Mouse (Mus musculus) naive thymus-derived CD4-positive, alpha-beta T cell, adult 2 months (primary cell): ENCODE measurements around the gene Mapkap1.
"Not testable (repeated sequence)": the region's sequence is repeated elsewhere in the genome, so short reads cannot be mapped to it uniquely, and the experiment has no call there.

Experiments used
- DNase-seq: peaks from one replicate; pipeline ENCODE4 v3.0.0-alpha.2; 2011; ENCODE audit warnings: low read depth

The Mapkap1 gene

DNA sequence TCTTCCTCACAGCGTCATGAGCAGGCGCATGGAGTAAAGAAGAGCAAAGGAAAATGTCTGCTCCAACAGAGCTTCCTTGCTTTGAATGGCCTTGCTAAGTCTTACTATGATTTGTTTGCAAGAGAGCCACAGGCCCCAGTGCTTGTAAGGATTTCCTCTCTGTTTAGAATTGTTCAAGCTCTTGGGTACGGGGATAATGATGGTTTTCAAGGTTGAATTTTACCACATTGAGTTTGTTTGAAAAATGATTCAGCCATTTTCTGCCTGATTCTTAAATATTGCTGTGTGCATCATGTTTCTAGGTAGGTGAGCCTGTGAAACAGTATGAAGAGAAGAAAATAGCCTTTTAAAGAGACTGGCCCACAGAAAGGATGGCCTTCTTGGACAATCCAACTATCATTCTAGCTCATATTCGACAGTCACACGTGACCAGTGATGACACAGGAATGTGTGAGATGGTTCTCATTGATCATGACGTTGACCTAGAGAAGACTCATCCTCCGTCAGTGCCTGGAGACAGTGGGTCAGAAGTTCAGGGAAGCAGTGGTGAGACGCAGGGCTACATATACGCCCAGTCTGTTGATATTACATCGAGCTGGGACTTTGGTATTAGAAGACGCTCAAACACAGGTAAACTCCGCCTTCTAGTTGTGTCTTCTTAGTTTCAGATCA lies 25.3 kb downstream of the Mapkap1 start:
- no peak for DNase-seq

DNA sequence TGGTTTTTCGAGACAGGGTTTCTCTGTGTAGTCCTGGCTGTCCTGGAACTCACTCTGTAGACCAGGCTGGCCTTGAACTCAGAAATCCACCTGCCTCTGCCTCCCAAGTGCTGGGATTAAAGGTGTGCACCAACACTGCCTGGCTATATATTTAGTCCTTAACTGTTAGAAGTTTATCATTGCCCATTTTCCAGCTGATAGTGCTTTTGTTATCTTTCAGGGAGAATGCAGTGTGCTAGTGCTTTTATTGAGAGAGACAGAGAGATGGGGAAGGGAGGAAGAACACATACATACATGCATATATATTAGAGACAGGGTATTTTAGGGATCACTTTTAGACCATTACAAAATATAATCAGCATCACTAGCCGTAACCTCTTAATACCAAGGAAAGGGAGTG lies 26.3 kb downstream of the Mapkap1 start:
- not testable (repeated sequence) for DNase-seq

DNA sequence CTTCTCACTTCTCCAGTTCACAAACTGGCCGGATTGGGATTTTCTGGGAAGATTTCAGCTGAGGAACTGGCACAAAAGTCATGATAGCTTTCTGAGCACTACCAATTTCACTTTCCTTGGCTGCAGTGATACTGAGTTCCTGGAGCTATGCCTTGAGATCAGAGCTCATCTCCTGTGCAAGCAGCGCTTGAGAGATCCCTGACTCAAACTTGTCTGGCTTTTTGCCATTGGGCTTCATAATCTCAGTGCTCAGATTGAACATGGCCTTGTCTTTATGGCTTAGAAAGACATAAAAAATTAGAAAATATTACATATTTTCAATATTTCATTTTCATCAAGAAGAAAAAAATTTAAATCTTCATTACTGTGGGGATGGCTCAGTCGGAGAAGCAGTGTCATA lies 29.8 kb downstream of the Mapkap1 start:
- DNase-seq: no peak

DNA sequence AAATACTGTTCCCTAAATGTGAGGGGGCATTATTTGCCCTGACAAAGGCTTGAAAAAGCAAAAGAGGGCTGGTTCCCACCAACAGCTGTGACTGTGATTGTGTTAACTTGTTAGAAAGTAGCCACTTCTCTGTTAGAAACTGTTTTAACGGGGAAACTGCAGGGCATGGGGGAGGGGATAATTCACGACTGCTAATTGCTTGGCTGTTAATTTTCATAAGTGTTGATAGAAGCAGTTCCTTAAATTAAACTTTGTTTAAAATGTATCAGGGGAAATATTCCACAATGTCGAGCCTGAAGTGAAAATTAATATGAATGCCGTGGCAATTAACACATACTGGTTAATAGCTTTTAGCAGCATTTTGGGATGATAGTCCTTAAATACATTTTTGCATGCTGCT lies 42.2 kb downstream of the Mapkap1 start:
- DNase-seq: no peak

DNA sequence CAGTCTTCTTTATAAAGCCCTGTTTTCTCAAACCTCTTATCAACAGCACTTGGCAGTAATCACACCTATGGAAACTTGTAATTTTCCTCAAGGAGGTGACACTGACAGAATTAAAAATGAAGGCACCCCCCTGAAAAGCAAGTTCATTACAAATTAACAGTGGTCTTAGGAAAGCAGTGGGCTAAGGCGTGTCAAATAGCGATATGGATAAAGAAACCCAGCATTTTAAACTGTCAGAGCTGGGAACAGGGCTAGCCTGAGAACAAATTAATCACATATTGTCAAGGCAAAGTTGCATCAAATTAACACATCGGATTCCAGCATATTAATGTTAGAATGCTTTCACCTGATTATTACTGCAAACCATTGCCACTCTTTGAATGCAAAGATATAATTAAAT lies 55.9 kb downstream of the Mapkap1 start:
- DNase-seq: no peak

DNA sequence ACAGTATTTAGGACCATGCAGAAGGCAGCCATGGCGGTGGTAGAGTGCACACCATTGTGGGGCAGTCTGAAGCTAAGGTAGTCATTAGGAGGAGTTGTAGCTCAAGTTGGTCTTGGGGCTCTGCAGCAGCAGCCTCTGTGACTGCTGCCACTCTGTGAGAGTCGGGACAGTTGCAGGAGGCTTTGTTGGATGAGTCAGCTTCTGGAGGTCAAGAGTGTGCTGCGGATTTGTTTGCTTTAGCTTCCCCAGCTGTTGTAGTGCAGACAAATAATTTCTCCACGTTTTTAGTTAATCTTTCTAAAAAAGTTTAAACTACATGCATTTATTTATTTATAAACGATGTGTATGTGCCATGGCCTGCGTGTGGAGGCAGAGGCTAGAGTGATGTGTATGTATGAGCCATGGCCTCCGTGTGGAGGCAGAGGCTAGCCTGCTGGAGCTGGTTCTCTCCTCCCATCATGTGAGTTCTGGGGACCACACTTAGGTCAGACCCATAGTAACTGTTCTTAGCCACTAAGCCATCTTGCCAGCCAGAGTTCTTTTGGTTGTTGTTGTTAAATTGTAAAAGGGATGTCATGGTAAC lies 62.1 kb downstream of the Mapkap1 start:
- DNase-seq: no peak

DNA sequence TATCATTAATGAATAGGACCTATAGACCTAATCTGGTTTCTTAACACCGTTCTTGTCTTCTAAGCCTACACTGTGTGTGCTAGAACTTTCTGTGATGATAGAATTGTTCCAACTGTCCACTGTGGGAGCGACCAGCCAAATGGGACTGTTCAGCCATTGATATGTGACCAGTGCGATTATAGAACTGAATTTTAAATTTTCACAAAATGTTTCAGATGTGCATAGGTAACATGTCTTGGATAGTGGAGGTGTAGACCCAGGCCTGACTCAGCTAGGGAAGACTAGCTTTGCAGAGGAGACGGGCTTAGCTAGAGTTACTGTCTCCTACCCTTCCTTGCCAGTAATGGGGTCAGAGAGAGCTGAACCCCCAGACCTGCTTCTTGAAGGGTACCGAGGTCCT lies 62.8 kb downstream of the Mapkap1 start:
- DNase-seq: no peak

DNA sequence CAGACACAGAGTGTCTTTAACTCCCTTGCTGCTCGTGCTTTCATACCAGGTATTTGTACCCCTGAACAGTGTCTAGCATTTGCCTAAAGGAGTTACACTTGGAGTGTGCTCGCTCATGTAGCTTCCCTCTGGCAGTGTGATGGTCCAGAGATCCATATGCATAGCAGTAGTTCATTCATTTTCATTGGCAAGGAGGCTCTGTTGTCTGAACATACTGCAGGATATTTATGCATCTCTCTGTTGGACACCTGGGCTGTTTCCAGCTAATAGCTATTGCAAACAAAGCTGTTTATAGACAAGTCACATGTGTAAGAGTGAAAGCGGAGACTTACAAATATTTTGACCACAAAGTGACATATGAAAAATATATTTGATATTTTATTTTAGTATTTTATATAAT lies 67.2 kb downstream of the Mapkap1 start:
- no peak for DNase-seq

DNA sequence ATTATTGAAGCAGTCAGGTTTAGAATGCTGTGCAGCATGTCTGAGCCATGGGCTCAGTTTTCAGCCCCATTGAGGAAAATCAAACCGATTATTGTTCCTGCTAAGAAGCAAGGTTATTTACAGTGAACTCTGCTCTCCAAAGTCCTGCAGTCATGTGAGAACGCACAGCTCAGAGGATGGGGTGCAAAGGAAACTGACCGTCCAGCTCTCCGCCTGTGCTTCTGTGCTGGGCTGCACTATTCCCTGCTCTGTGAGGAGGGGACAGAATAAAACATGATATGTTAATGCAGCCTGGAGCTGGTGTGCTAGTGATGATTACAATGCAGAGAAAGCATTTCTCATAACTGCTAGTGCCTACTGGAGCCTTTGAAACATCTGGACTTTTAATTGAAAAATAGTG lies 74.8 kb downstream of the Mapkap1 start:
- DNase-seq: no peak

DNA sequence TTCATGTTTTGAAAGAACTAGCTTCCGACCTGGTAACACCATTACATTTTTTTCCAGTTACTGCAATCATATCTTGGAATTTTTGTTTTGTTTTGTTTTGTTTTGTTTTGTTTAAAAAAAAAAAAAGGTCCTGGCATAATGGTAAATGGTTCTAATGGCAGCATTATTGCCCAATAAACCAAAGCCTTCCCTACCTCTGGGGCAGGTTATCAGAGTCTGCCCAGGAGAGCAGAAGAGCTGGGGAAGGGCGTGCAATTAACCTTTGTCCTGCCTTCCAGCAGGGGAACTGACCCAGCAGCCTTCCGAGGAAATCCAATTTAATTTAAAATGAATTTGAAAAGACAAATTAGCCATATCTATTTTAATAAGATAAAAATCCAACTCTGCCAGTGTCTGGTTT lies 75.5 kb downstream of the Mapkap1 start:
- no peak for DNase-seq

DNA sequence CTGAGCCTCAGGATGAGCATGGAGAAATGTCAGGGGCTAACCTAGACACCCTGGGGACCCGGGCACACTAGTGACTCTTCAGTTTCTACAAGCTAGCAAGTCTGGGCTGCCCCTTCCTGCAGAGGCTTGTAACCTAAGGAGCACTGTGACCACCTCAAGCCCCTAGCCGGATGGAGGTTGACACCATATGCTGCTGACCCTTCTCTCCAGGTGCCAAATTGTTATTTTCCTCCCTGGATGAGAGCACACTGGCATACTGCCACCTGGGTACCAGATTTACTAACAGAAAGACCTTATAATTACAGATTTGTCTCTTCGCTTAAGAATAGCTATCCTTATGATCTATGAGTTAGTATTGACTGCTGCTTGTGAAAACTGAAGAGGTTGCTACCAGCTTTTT lies 76.0 kb downstream of the Mapkap1 start:
- DNase-seq: no peak

DNA sequence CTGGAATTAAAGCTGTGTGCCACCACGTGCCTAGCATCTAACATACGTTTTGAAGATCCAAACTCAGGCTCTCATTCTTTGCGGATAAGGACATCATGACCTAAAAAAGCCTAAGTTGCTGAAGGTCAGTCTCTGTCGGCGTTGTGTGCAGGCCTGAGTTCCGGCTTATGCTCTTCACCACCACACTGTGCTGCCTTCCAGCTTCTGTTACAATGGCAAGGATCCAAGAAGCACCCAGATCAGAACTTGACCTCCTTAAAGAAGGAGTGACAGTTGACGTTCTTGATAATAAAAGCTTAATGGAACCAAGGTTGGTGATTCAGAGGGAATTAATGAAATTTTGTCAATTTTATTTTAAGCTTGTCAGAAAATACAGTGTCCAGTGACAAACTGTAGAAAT lies 80.7 kb downstream of the Mapkap1 start:
- DNase-seq: no peak

DNA sequence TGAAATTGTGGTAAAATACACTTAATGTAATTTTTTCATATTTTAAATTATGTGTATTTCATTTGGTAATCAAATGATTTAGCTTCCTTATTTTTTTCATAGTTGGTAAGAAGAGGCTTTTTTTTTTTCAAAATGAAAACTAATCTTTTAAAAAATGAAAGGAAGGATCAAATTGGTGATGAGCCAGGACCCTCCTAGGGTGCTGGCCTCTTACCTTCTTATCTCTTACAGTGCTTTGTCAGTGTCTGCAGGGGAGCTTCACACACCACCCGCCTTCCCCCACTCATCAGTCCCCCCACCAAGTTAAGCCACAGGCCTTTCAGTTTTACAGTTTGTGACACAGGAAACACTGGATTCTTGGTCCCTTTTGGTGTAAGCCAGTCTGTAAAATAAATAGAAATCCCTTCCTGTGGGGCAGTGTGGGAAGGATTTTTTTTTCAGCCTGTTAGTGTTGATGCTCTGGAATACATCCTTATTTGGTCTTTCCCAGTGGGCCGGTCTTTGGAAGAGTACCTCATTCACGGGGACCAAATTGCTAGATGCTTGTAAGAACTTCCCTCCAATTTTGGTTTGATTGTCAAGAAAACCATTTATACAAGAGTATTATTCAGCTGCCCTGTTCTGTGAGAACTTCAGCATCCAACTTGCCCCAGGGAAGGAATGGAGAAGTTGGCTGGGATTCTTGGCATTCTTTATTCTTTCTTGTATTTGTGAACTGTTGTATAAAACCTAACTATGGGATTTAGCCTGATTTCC lies 97.6 kb downstream of the Mapkap1 start:
- no peak for DNase-seq

DNA sequence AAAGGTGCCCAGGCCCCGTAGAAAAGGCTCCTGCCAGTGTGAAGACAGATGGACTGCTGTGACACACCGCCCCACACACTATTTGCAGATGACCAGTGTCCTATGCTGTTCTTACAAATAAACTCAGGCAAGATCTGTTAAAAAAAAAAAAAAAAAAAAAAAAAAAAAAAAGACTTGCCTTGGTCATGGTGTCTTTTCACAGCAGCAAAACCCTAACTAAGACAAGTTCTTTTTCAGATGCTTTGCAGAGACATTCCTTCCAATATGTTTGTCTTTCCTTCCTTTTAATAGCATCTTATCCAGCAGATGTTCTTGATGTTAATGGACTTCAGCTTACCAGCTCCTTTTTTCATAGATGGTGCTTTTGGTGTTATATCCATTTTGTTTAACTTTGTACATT lies 99.6 kb downstream of the Mapkap1 start:
- not testable (repeated sequence) for DNase-seq

DNA sequence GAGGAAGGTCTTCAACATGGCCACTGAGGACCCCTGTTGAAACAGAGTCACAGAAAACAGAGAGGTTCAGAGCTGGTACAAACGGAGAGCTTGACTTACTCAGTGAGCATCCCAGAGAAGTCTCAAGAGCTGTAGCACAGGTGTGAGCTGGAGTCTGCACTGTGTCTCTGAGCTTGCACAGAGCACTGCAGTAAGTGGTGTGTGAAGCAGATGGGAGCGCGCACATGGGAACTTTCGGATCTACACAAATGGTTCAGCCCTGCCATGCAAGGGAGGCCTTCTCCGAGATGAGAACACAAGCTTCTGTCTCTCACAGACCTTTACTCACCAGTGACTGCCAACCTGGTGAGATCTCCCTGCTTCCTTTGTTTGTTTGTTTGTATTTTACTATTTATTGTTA lies 103.3 kb downstream of the Mapkap1 start:
- no peak for DNase-seq

DNA sequence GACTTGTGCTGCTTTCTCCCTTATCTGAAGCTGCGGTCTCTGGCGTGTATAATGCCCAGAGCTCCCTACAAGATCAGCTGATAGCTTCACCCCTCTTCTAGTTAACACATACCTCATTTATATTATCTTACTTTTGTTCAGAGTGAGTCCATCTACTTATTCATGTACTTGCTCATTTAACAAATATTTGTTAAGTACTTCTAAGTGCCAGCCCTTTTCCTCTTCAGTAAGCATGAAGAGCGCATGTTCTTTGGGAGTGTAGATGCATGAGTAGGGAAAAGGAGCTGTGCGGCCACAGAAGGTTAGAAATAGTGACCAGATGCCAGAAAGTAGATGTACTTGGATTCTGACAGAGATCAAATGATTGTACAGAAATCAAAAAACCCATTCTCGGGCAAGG lies 108.7 kb downstream of the Mapkap1 start:
- no peak for DNase-seq

DNA sequence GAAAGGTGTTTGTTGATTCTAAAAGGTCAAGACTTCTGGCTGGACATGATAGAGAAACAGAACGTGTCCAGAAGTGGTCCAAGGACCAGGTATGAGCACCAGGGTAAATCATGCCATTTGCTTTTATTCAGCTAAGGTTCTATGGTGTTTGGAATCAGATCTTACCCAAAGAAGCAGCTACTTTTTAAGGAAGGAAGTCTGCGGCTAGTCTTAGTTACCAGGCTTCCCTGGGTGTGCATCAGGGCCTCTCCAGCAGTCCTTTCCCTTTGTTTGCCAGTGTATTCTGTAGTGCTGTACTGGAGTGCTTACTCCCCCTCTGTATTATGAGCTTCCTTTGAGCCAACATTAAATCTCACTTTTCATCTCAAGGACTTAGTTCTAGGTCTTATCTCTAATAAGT lies 111.5 kb downstream of the Mapkap1 start:
- DNase-seq: no peak

DNA sequence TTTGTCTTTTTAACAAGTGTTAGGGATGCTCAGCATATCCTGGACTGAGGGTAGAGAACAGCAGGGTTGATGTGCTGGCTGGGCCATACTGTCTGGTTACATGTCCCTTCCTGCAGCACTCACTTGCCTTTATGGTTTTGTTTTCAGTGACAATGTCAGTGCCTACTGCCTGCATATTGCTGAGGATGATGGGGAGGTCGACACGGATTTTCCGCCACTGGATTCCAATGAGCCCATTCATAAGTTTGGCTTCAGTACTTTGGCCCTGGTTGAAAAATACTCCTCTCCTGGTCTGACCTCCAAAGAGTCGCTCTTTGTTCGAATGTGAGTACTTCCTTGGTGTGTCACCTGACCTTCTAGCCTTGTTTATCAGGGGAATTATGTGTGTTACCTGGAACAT lies 112.0 kb downstream of the Mapkap1 start:
- DNase-seq: no peak

DNA sequence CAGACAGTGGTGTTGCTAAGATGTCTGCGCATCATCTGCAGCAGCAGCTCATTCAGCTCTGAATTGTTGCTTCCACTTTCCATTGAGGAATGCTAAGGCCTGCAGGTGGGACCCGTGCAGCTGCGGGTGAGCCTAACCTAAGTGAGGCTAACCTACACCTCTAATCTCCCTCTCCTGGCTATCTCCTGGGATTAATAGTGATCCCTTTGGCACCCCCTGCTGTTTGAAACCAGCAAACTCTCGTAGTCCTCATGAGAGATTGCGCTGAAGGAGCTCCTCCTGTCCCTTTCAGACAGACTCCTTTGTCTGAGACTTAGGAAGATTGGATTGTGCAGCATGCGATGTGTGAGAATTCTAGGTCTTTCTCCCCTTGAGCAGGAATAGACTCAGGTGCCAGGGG lies 113.0 kb downstream of the Mapkap1 start:
- peak; percentile 21 for DNase-seq

DNA sequence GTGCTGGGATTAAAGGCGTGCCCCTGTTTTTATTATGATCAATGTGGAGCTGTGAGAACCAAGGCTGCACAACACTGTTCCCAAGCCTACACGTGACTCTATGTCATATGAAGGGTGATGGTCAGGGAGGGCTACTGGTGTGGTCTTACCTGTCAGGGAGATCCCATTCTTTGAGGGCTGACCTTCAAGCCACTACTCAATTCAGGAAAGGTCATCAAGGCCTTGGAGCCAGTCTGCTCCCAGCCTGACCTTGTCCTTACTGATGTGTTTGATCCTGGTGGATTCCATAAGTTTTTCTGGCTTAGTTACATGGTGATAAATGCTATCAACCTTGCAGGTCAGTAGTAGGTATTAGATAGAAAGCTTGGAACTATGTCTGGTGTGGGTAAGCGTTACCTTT lies 114.8 kb downstream of the Mapkap1 start:
- DNase-seq: no peak

DNA sequence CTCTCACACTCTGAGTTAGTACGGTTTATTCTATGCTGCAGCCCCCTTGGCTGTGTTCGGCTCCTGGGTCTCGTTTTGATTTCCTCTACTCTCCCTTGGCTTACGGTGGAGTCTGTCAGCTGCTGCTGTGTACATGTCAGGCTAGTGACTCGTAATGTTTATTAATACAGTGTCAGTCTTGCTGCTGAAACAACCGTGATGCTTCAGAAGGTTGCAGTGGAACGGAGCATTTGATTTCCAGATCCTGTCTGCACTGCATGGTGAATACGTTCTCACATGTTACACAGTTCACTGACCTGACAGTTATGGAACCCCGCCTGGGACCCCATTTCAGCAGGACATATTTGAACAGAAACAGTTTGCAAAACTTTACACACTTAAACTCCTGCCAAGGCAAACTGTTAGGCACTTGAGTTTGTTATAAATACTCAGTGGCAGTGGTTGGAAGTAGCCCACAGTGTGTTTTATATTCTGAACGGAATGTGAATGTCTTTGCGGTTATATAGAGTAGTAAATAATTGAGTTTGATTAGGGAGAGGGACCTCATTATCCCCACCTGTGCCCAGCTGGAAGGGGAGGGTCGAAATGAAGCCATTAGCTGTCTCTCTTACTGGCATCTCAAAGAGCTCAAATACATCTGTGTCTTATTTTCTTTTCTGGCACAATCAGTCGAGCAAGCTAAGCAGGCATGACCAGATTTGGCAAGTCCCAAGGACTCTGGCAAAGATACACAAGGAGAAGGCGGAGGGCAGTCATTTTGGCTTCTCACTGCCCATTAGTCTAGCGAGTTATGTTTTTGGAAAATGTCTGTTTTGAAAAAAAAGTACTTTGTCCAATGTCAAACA lies 120.2 kb downstream of the Mapkap1 start:
- no peak for DNase-seq

DNA sequence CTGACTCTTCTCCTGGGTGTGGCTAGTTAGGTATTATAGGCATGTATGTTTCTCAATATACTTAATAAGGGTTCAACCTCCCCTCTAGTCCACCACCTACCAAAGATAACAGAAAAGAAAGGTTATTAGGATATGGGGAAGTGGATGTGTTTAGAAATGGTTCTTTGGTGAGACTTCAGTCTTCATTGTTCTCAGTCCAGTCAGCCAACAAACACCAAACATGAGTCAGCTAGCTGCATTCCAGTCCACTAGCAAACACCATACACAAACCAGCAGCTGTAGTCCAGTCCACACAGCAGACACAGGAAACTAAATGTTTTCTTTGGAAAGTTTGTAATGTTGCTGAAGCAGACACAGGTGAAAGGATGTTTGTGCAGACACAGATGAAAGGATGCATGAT lies 121.9 kb downstream of the Mapkap1 start:
- no peak for DNase-seq

DNA sequence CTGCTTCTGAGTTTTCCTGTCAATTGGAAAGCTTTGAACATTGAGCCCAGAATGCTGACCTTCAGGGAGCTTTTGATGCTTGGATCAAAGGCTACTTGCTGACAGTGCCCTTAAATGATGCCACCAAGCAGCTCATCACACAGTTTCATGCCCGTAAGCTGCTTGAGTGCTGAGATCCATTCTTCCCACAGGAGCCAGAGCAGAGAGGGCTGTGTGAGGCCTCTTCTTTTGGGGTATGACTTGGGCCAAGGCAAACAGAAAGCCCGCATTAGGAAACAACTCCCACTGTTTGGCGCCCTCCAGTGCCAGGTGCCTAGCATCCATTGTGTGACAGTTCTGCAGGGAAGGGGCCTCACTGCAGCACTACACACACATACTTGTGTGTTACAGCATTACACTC lies 123.5 kb downstream of the Mapkap1 start:
- DNase-seq: no peak
